21 mouse cellular contexts compared by ENCODE assay signal in the genomic region with DNA sequence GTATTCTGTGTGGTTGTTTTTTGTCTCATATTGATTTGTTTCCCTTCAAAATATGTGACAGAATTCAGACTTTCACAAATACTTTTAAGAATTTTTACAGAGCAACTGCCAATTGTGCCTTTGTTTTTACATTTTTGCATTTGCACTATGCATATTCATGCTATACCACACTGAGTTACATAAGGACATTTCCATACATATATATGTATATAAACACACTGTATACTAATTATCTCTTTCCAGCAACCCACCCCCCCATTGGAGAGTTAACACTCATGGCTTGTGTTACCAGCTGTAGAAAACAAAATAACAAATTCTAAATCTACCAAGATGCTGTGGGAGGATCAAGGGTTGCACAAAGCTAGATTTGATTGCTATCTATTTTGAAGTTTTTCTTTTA.
DNase-seq lines count a peak whose midpoint lies in the region; ATAC-seq and TF ChIP-seq lines count a peak whose summit lies in the region.
"Had no signal": no experiment of that assay in that cellular context is flagged by ENCODE, and none has a peak within 500 bp of the region (broad histone marks: within the 10 kb centered on the region; RNA-seq: fewer than 3 reads in every experiment).

No protein-coding gene starts in this region.

- H3K27ac ChIP-seq in forebrain, embryonic 16.5 days (ENCODE audit: low read length): no peak overlapping the region
- H3K27ac ChIP-seq in forebrain, embryonic 11.5 days (ENCODE audit: low read depth, low read length): no peak overlapping the region
- H3K27ac ChIP-seq in forebrain, postnatal 0 days (ENCODE audit: low read depth, low read length): no peak overlapping the region
- no peak overlapping the region for H3K27ac ChIP-seq in forebrain, embryonic 12.5 days

- H3K9ac ChIP-seq in forebrain, embryonic 16.5 days (replicated peaks; ENCODE audit: low read depth, low read length): no peak overlapping the region
- no peak overlapping the region for H3K9ac ChIP-seq in forebrain, embryonic 11.5 days (ENCODE audit: low read length)
- no peak overlapping the region for H3K9ac ChIP-seq in forebrain, postnatal 0 days
- no peak overlapping the region for H3K9ac ChIP-seq in forebrain, embryonic 12.5 days

- no peak for DNase-seq in forebrain, embryonic 11.5 days (ENCODE audit: low spot score)
- DNase-seq in forebrain, postnatal 0 days: no peak
- no peak for DNase-seq in frontal cortex, postnatal 10 days (ENCODE audit: low spot score in 2 of 2)
- DNase-seq: adrenal gland, adult 2 months; adrenal gland, adult 8-10 months; adrenal gland, postnatal 10 days; adrenal gland, postnatal 14 days; adrenal gland, postnatal 25 days; adrenal gland, postnatal 36 days; B cell, adult 2 months; cerebellum, adult 11 months; cerebellum, adult 11-12 months; cerebellum, adult 18-20 months had no signal

- ATAC-seq in forebrain, embryonic 16.5 days: peak; percentile 57
- ATAC-seq in forebrain, embryonic 11.5 days (replicated peaks; ENCODE audit: low FRiP score): no peak
- ATAC-seq in forebrain, postnatal 0 days: peak; percentile 64; the same call in 1 of the 2 replicates
- ATAC-seq in forebrain, embryonic 12.5 days (ENCODE audit: low FRiP score): no peak
- ATAC-seq in frontal cortex, adult (ENCODE audit: low TSS enrichment): peak; percentile 59; the same call in 1 of the 2 replicates
- ATAC-seq: activated CD4-positive, CD25-positive, alpha-beta regulatory T cell, adult 4 months; CD4-positive, CD25-positive, alpha-beta regulatory T cell, adult 4 months; Patski had no signal

- H3K4me3 ChIP-seq in forebrain, embryonic 16.5 days (replicated peaks; ENCODE audit: low read length): no peak overlapping the region
- no peak overlapping the region for H3K4me3 ChIP-seq in forebrain, embryonic 11.5 days (ENCODE audit: low read depth, low read length)
- H3K4me3 ChIP-seq in forebrain, postnatal 0 days (ENCODE audit: low read depth, low read length): no peak overlapping the region
- no peak overlapping the region for H3K4me3 ChIP-seq in forebrain, embryonic 12.5 days (replicated peaks)

- H3K4me2 ChIP-seq in forebrain, embryonic 16.5 days (ENCODE audit: low read length): no peak overlapping the region
- H3K4me2 ChIP-seq in forebrain, embryonic 11.5 days (ENCODE audit: low read depth, low read length, severe bottlenecking): no peak overlapping the region
- H3K4me2 ChIP-seq in forebrain, postnatal 0 days (ENCODE audit: low read depth): no peak overlapping the region
- no peak overlapping the region for H3K4me2 ChIP-seq in forebrain, embryonic 12.5 days

- no peaks in the 10 kb centered on the region for H3K9me3 ChIP-seq in forebrain, embryonic 16.5 days (ENCODE audit: control insufficient read depth, low read length)
- H3K9me3 ChIP-seq in forebrain, embryonic 11.5 days (ENCODE audit: control insufficient read depth, low read length): no peaks in the 10 kb centered on the region
- H3K9me3 ChIP-seq in forebrain, postnatal 0 days (ENCODE audit: low read length): no peaks in the 10 kb centered on the region
- no peaks in the 10 kb centered on the region for H3K9me3 ChIP-seq in forebrain, embryonic 12.5 days
- H3K9me3 ChIP-seq: G1E had no signal

- no peaks in the 10 kb centered on the region for H3K4me1 ChIP-seq in forebrain, embryonic 16.5 days (replicated peaks; ENCODE audit: control insufficient read depth, insufficient read depth, low read length)
- no peaks in the 10 kb centered on the region for H3K4me1 ChIP-seq in forebrain, embryonic 11.5 days (replicated peaks; ENCODE audit: control insufficient read depth, insufficient read depth, low read length)
- H3K4me1 ChIP-seq in forebrain, postnatal 0 days (ENCODE audit: insufficient read depth): no peaks in the 10 kb centered on the region
- H3K4me1 ChIP-seq in forebrain, embryonic 12.5 days: no peaks in the 10 kb centered on the region

- H3K36me3 ChIP-seq in forebrain, embryonic 16.5 days (ENCODE audit: control insufficient read depth, insufficient read depth): no peaks in the 10 kb centered on the region
- H3K36me3 ChIP-seq in forebrain, embryonic 11.5 days (ENCODE audit: control insufficient read depth, insufficient read depth, low read length): no peaks in the 10 kb centered on the region
- no peaks in the 10 kb centered on the region for H3K36me3 ChIP-seq in forebrain, postnatal 0 days (ENCODE audit: insufficient read depth)
- no peaks in the 10 kb centered on the region for H3K36me3 ChIP-seq in forebrain, embryonic 12.5 days (replicated peaks)
- H3K36me3 ChIP-seq: G1E had no signal

- no peaks in the 10 kb centered on the region for H3K27me3 ChIP-seq in forebrain, embryonic 16.5 days (replicated peaks; ENCODE audit: control insufficient read depth, insufficient read depth, low read length)
- no peaks in the 10 kb centered on the region for H3K27me3 ChIP-seq in forebrain, embryonic 11.5 days (ENCODE audit: control insufficient read depth, insufficient read depth, low read length)
- no peaks in the 10 kb centered on the region for H3K27me3 ChIP-seq in forebrain, postnatal 0 days (ENCODE audit: insufficient read depth, low read length)
- no peaks in the 10 kb centered on the region for H3K27me3 ChIP-seq in forebrain, embryonic 12.5 days
- H3K27me3 ChIP-seq: CH12.LX, Patski had no signal

- TF ChIP-seq CTCF in forebrain, postnatal 0 days (IDR thresholded peaks at IDR 0.05; ENCODE audit: low read depth): no peak

Comparison
In these comparisons a context has a peak if more than half of its experiments do, and no peak if none do; other contexts are left out.
1. ATAC-seq: peak in forebrain, embryonic 16.5 days (single experiment), forebrain, postnatal 0 days (single experiment) and frontal cortex, adult (single experiment); none in forebrain, embryonic 11.5 days (single experiment) and forebrain, embryonic 12.5 days (single experiment).